Mouse (Mus musculus): Measurements from ENCODE around the gene Gm20388.

GRCm38 (mm10) chr8:123973495-123973894 lies 4062.9 kb downstream of the Gm20388 start:
- TF ChIP-seq CTCF (IDR thresholded peaks at IDR 0.05; ENCODE audit: low read depth) (no peak), EP300 (optimal IDR thresholded peaks at IDR 0.05) (no peak)
